Mouse (Mus musculus) limb, embryonic 10.5 days (tissue): ENCODE results near the gene Dscaml1. TPM values are rescaled to one million over a fixed set of nuclear protein-coding genes. Genes with fewer than 3 reads are reported as not detected.

ENCODE experiments used
- DNase-seq: peaks from one replicate; pipeline ENCODE4 v3.0.0-alpha.2; 2017; ENCODE audit warnings: low spot score
- H3K27ac ChIP-seq: fragments of 300-500 bp; sonication (generic); 2 replicates; pipeline ENCODE4 v1.5.1; 2016; ENCODE audit warnings: mild to moderate bottlenecking
- H3K27me3 ChIP-seq: fragments of 300-500 bp; sonication (generic); 2 replicates; pipeline ENCODE4 v1.6.1; 2016; ENCODE audit warnings: low read depth, mild to moderate bottlenecking; ENCODE audit not compliant: poor library complexity, severe bottlenecking
- H3K36me3 ChIP-seq: fragments of 300-500 bp; sonication (generic); 2 replicates; pipeline ENCODE4 v1.6.1; 2016; ENCODE audit warnings: mild to moderate bottlenecking, moderate library complexity
- H3K4me1 ChIP-seq: fragments of 300-500 bp; sonication (generic); 2 replicates; pipeline ENCODE4 v1.6.1; 2016
- H3K4me3 ChIP-seq: fragments of 300-500 bp; sonication (generic); 2 replicates; pipeline ENCODE4 v1.5.1; 2016; ENCODE audit warnings: mild to moderate bottlenecking, moderate library complexity
- H3K9me3 ChIP-seq: fragments of 300-500 bp; sonication (generic); replicated peaks from 2 replicates; pipeline ENCODE4 v1.6.1; 2016; ENCODE audit warnings: mild to moderate bottlenecking
- WGBS: fragments of 180-500 bp; shearing (Covaris S2); methylation state at CpG from one replicate; pipeline ENCODE4 v1.1.7; 2016; 5-methylcytosine and 5-hydroxymethylcytosine counted together
- polyA plus RNA-seq: library from polyadenylated mRNA; unstranded; fragments of >200 nt; fragmentation: Nextera tagmentation; extraction: Ambion mirVana; gene quantifications from 2 replicates; pipeline ENCODE4 v1.2.1, GENCODE M21; 2016

Dscaml1 gene
- polyA plus RNA-seq, 1 experiment from 2014 or later, result 0.30 TPM

DNA sequence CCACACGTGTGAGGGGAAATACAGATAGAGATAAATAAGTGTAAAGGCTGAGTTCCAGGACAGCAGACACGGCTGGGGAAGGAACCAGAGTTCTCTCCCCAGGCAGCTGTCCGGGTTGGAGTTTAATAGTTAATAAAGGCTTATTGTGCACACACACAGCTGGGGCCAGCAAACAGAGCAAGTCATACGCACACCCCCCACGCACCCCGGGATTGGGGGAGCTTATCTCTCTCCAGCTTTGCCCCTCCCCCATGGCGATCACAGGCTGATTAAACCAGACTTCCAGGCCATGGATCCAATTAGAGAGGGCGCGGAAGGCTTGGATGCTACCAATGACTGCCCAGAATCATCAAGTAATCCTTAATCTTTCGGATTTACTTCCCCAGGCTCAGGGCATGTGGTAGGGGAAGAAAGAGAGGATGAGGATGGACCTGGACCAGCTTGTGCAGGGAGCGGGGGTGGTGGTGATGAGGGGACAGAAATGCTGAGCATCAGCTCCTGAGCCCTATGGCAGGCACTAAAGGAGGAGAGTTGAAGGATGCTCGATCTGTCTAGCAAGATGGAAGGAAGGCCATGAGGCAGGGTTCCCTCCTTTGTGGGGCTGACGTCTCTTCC, 119.7 kb downstream of the Dscaml1 start:
- H3K4me1 ChIP-seq, result peaks cover 11% of the 10 kb centered on the region
- WGBS, result 75% methylated on average over 13 of the region's 13 CpGs
- H3K4me3 ChIP-seq, result no peak overlapping the region
- DNase-seq, result no peak
- H3K9me3 ChIP-seq, result no peaks in the 10 kb centered on the region
- peaks cover 9% of the 10 kb centered on the region; the same call in 1 of the 2 replicates for H3K27me3 ChIP-seq
- no peak overlapping the region for H3K27ac ChIP-seq
- no peaks in the 10 kb centered on the region for H3K36me3 ChIP-seq

DNA sequence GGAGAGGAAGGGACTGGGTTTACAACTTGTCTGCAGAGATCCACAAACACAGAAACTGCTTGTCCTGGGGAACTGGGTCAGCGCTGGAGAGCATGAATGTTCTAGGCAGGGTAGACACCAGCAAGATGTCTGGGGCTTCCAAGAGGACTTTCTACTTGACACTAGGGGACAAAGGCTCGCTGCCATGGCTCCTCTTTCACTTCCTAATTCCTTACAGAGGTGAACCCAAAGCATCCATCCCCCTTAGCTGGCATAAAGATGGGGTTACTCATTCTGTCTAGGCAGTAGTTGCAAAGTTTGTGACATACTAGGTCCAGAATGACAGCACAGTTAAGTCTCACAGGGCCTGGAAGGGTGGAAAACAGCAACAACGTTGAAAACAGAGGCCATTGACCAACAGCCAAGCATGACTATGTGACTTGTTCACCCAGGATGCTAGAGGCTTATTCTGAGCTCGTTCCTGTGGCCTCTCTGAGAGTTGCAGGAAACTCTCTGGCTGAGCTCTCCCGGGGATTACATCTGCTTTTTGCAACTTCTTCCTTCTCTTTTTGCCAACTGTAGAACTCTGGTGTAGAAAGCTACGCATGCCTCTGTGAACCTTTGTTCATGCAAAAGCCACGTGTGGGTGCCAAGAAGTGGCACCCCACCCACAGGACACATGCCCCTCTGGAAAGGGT, 120.6 kb downstream of the Dscaml1 start:
- Histone ChIP-seq H3K4me3 (no peak overlapping the region), H3K4me1 (peaks cover 11% of the 10 kb centered on the region), H3K27me3 (peaks cover 9% of the 10 kb centered on the region; the same call in 1 of the 2 replicates), H3K27ac (no peak overlapping the region), H3K36me3 (no peaks in the 10 kb centered on the region), H3K9me3 (no peaks in the 10 kb centered on the region)
- WGBS, result 82% methylated on average over 7 of the region's 7 CpGs
- DNase-seq, result no peak

GRCm38 (mm10) chr9:45549796-45550195, 123.4 kb downstream of the Dscaml1 start:
- peaks cover 9% of the 10 kb centered on the region; the same call in 1 of the 2 replicates for H3K27me3 ChIP-seq
- peaks cover 19% of the 10 kb centered on the region for H3K4me1 ChIP-seq
- no peak for DNase-seq
- H3K27ac ChIP-seq, result no peak overlapping the region
- no peaks in the 10 kb centered on the region for H3K9me3 ChIP-seq
- no peak overlapping the region for H3K4me3 ChIP-seq
- 39% methylated on average over 5 of the region's 5 CpGs for WGBS
- no peaks in the 10 kb centered on the region for H3K36me3 ChIP-seq

DNA sequence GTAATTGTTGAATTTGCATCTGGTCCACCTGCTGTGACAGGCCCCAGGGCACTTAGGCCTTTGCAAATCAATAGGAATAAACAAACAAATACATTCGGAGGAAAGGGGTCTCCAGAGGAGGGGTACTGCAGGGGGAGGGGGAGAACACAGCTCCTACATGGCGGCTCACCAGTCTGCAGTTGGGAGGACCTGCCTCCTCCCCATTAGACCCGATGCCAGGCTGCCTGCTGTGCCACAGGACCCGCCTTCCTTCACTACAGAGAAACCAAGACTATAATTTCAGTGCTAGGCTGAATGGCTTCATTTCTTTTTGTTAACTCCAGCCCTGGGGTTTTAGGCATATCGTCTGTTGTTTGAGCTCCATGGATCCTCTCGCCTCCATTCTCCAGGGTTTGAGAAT, 123.8 kb downstream of the Dscaml1 start:
- Histone ChIP-seq H3K27ac (no peak overlapping the region), H3K4me3 (no peak overlapping the region), H3K9me3 (no peaks in the 10 kb centered on the region), H3K27me3 (peaks cover 9% of the 10 kb centered on the region; the same call in 1 of the 2 replicates), H3K4me1 (peaks cover 23% of the 10 kb centered on the region), H3K36me3 (no peaks in the 10 kb centered on the region)
- no peak for DNase-seq
- WGBS, result 61% methylated on average over 6 of the region's 6 CpGs

DNA sequence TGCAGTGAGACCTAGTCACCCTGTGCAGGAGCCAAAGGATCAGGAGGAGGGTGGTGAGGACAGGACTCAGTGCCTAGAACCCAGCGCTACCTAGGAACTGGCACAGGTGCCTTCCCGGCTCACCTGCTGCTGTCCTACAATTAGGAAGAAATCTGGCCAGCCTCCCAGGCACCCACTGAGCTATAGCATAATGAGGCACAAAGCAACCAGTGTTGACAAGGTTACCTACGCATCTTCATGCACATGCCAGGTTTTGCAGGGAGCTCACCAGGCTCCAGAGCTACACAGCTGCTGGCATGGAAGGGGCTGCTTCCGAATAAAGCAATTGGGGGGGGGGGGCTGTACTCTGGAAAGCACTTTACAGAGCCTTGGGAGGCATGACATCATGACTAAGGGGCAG, 124.2 kb downstream of the Dscaml1 start:
- no peak for DNase-seq
- 75% methylated on average over 4 of the region's 4 CpGs for WGBS
- Histone ChIP-seq H3K9me3 (no peaks in the 10 kb centered on the region), H3K4me3 (no peak overlapping the region), H3K27ac (no peak overlapping the region), H3K4me1 (peaks cover 28% of the 10 kb centered on the region), H3K27me3 (peaks cover 9% of the 10 kb centered on the region; the same call in 1 of the 2 replicates), H3K36me3 (no peaks in the 10 kb centered on the region)

- peak; percentile 39 for DNase-seq
- H3K4me3 ChIP-seq, result 0 out of 2 replicates have a peak overlapping the region, but pooled peaks have one; percentile 21
- no peaks in the 10 kb centered on the region for H3K9me3 ChIP-seq
- peak overlapping the region; percentile 38 for H3K27ac ChIP-seq
- 0 out of 2 replicates have a peak, but pooled peaks cover 7% of the 10 kb centered on the region for H3K27me3 ChIP-seq
- H3K36me3 ChIP-seq, result no peaks in the 10 kb centered on the region
- WGBS, result 41% methylated on average over 17 of the region's 17 CpGs
- peaks cover 20% of the 10 kb centered on the region for H3K4me1 ChIP-seq
These were observed 128.8 kb downstream of the Dscaml1 start for GRCm38 (mm10) chr9:45555036-45555826.

- no peaks in the 10 kb centered on the region for H3K27me3 ChIP-seq
- no peak for DNase-seq
- no peaks in the 10 kb centered on the region for H3K9me3 ChIP-seq
- H3K4me1 ChIP-seq, result peaks cover 20% of the 10 kb centered on the region
- WGBS, result 92% methylated on average over 3 of the region's 3 CpGs
- H3K4me3 ChIP-seq, result no peak overlapping the region
- no peaks in the 10 kb centered on the region for H3K36me3 ChIP-seq
- H3K27ac ChIP-seq, result no peak overlapping the region
These were observed 130.5 kb downstream of the Dscaml1 start for GRCm38 (mm10) chr9:45556882-45557281.

- H3K9me3 ChIP-seq, result no peaks in the 10 kb centered on the region
- H3K4me3 ChIP-seq, result no peak overlapping the region
- DNase-seq, result no peak
- H3K27me3 ChIP-seq, result no peaks in the 10 kb centered on the region
- no peaks in the 10 kb centered on the region for H3K36me3 ChIP-seq
- H3K4me1 ChIP-seq, result peaks cover under 1% of the 10 kb centered on the region; the same call in 1 of the 2 replicates
- no peak overlapping the region for H3K27ac ChIP-seq
- 89% methylated on average over 6 of the region's 6 CpGs for WGBS
These were observed 134.6 kb downstream of the Dscaml1 start for GRCm38 (mm10) chr9:45560987-45561386.

GRCm38 (mm10) chr9:45566843-45567578, 140.6 kb downstream of the Dscaml1 start:
- no peaks in the 10 kb centered on the region for H3K9me3 ChIP-seq
- no peak for DNase-seq
- H3K27ac ChIP-seq, result no peak overlapping the region
- no peak overlapping the region for H3K4me3 ChIP-seq
- H3K4me1 ChIP-seq, result no peaks in the 10 kb centered on the region
- WGBS, result 87% methylated on average over 5 of the region's 5 CpGs
- no peaks in the 10 kb centered on the region for H3K27me3 ChIP-seq
- no peaks in the 10 kb centered on the region for H3K36me3 ChIP-seq

GRCm38 (mm10) chr9:45569680-45570079, 143.3 kb downstream of the Dscaml1 start:
- WGBS, result 75% methylated on average over 3 of the region's 3 CpGs
- Histone ChIP-seq H3K9me3 (no peaks in the 10 kb centered on the region), H3K36me3 (no peaks in the 10 kb centered on the region), H3K27ac (no peak overlapping the region), H3K27me3 (no peaks in the 10 kb centered on the region), H3K4me3 (no peak overlapping the region), H3K4me1 (peaks cover 6% of the 10 kb centered on the region)
- DNase-seq, result no peak

GRCm38 (mm10) chr9:45570346-45570745, 143.9 kb downstream of the Dscaml1 start:
- WGBS, result 92% methylated on average over 5 of the region's 5 CpGs
- no peak overlapping the region for H3K27ac ChIP-seq
- no peak for DNase-seq
- H3K27me3 ChIP-seq, result no peaks in the 10 kb centered on the region
- no peaks in the 10 kb centered on the region for H3K36me3 ChIP-seq
- H3K4me3 ChIP-seq, result no peak overlapping the region
- H3K4me1 ChIP-seq, result peaks cover 6% of the 10 kb centered on the region
- H3K9me3 ChIP-seq, result no peaks in the 10 kb centered on the region

DNA sequence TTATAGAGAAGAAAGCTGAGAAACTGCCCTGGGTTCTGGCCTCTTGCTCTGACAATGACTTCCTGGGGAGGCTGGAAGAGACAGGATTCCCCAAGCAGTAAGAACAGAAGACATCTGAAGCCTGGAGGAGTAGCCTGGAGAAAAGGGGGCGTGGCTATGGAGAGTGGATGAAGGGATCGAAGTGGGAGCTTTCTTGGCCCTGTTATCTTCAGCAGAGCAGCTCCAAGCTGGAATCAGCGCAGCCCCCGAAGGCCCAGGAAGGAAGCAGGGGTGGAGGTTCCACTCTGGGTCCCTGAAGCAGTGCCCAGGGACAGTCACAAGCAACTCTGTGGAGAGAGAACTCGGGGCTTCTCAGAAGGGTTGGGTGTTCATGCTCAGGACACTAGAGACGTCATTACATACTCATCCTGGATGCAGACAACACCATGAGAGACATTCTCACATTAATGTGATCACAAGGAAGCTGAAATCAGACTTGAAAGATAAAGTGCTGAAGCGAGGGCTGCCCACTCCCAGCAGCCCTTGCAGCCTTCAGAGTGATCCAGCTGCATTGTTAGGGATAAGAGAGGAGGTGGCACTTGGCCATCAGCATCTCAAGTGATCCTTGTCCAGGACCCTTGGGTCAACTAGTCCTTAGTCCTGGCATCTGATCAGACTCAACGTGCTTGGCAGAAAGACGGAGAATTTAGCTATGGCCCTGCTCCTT, 146.5 kb downstream of the Dscaml1 start:
- H3K9me3 ChIP-seq, result no peaks in the 10 kb centered on the region
- DNase-seq, result no peak
- no peak overlapping the region for H3K27ac ChIP-seq

More for the DNA sequence above, 146.5 kb downstream of the Dscaml1 start:
- Histone ChIP-seq H3K4me1 (peaks cover 6% of the 10 kb centered on the region), H3K4me3 (no peak overlapping the region), H3K27me3 (no peaks in the 10 kb centered on the region), H3K36me3 (no peaks in the 10 kb centered on the region)
- 53% methylated on average over 9 of the region's 9 CpGs for WGBS
